Mouse (Mus musculus) right cerebral cortex, postnatal 25 days (tissue): ENCODE results near the gene Fkbp1b.
"Not testable (repeated sequence)": the region's sequence is repeated elsewhere in the genome, so short reads cannot be mapped to it uniquely, and the experiment has no call there.

Experiments
- DNase-seq: peaks from one replicate; pipeline ENCODE4 v3.0.0; 2022

Fkbp1b gene

GRCm38 (mm10) chr12:4842890-4843597 is 1.7 kb upstream of the Fkbp1b start, which contains the start of gene Wdcp:
TSS of gene Wdcp (plus strand) at chr12:4843303.
- peak; percentile 88 for DNase-seq

- no peak for DNase-seq
These were observed 1.1 kb upstream of the Fkbp1b start for GRCm38 (mm10) chr12:4842456-4842855.

- DNase-seq: no peak
These were observed 650 bp downstream of the Fkbp1b start for GRCm38 (mm10) chr12:4840741-4841140.

- DNase-seq: no peak
These were observed 1.4 kb downstream of the Fkbp1b start for GRCm38 (mm10) chr12:4840010-4840409.

GRCm38 (mm10) chr12:4836959-4837358 is 4.4 kb downstream of the Fkbp1b start:
- DNase-seq: no peak

- no peak for DNase-seq
These were observed 14.1 kb downstream of the Fkbp1b start for GRCm38 (mm10) chr12:4827256-4827655.

- DNase-seq: peak; percentile 96
These were observed 23.9 kb downstream of the Fkbp1b start, which contains the start of gene Sf3b6 for GRCm38 (mm10) chr12:4817361-4818101. TSS of gene Sf3b6 (plus strand) at chr12:4817544.

GRCm38 (mm10) chr12:4816680-4817360 is 24.6 kb downstream of the Fkbp1b start:
- DNase-seq: no peak

- no peak for DNase-seq
These were observed 27.8 kb downstream of the Fkbp1b start for GRCm38 (mm10) chr12:4813636-4814035.

GRCm38 (mm10) chr12:4811705-4812104 is 29.7 kb downstream of the Fkbp1b start:
- DNase-seq: no peak

- DNase-seq: no peak
These were observed 30.4 kb downstream of the Fkbp1b start for GRCm38 (mm10) chr12:4811036-4811435.

GRCm38 (mm10) chr12:4797471-4797870 is 43.9 kb downstream of the Fkbp1b start:
- DNase-seq: not testable (repeated sequence)

- no peak for DNase-seq
These were observed 47.7 kb downstream of the Fkbp1b start for GRCm38 (mm10) chr12:4793718-4794117.

GRCm38 (mm10) chr12:4788128-4788527 is 53.3 kb downstream of the Fkbp1b start:
- not testable (repeated sequence) for DNase-seq

- no peak for DNase-seq
These were observed 56.9 kb downstream of the Fkbp1b start for GRCm38 (mm10) chr12:4784466-4784865.

GRCm38 (mm10) chr12:4783598-4783997 is 57.8 kb downstream of the Fkbp1b start:
- DNase-seq: no peak
